Comparison of ENCODE assay signal across 8 mouse cellular contexts in genomic region chr5:120131600-120131999, GRCm38 (mm10). TPM values are rescaled to one million over a fixed set of nuclear protein-coding genes. Genes with fewer than 3 reads are reported as not detected.
DNase-seq lines count a peak whose midpoint lies in the region; ATAC-seq and TF ChIP-seq lines count a peak whose summit lies in the region.

No protein-coding gene starts in this region.

- H3K27ac ChIP-seq in kidney, postnatal 0 days, result no peak overlapping the region
- no peak overlapping the region for H3K27ac ChIP-seq in kidney, embryonic 14.5 days (ENCODE audit: low read depth, low read length)
- H3K27ac ChIP-seq in bone marrow macrophage, adult 2 months (ENCODE audit: insufficient read depth, low read depth, low read length), result no peak overlapping the region
- H3K27ac ChIP-seq in liver, embryonic 14.5 days, result no peak overlapping the region; the same call in 1 of the 2 replicates

- no peaks in the 10 kb centered on the region for H3K27me3 ChIP-seq in kidney, postnatal 0 days (ENCODE audit: insufficient read depth, low read length)
- no peaks in the 10 kb centered on the region for H3K27me3 ChIP-seq in kidney, embryonic 14.5 days (ENCODE audit: control insufficient read depth, insufficient read depth, low read length)
- no peaks in the 10 kb centered on the region for H3K27me3 ChIP-seq in liver, embryonic 14.5 days (ENCODE audit: control insufficient read depth, insufficient read depth, low read length)

- H3K4me2 ChIP-seq in kidney, postnatal 0 days (ENCODE audit: low read length), result no peak overlapping the region
- H3K4me2 ChIP-seq in kidney, embryonic 14.5 days (replicated peaks; ENCODE audit: low read depth, low read length), result no peak overlapping the region
- H3K4me2 ChIP-seq in liver, embryonic 14.5 days (ENCODE audit: low read depth), result no peak overlapping the region

- H3K4me1 ChIP-seq in kidney, postnatal 0 days (replicated peaks; ENCODE audit: insufficient read depth, low read length), result no peaks in the 10 kb centered on the region
- no peaks in the 10 kb centered on the region for H3K4me1 ChIP-seq in kidney, embryonic 14.5 days (ENCODE audit: control insufficient read depth, insufficient read depth, low read length)
- H3K4me1 ChIP-seq in bone marrow macrophage, adult 2 months (ENCODE audit: control insufficient read depth, insufficient read depth, low read length), result peaks cover 5% of the 10 kb centered on the region
- H3K4me1 ChIP-seq in liver, embryonic 14.5 days (replicated peaks; ENCODE audit: control insufficient read depth in 2 of 2, insufficient read depth in 2 of 2, low read length in 1 of 2), result peaks cover 33 to 35% of the 10 kb centered on the region in 2 experiments

- H3K36me3 ChIP-seq in kidney, postnatal 0 days (ENCODE audit: insufficient read depth, low read length), result peaks cover 18% of the 10 kb centered on the region
- H3K36me3 ChIP-seq in kidney, embryonic 14.5 days (ENCODE audit: control insufficient read depth, insufficient read depth, low read length), result peaks cover 53% of the 10 kb centered on the region
- peaks cover 3% of the 10 kb centered on the region for H3K36me3 ChIP-seq in liver, embryonic 14.5 days (replicated peaks; ENCODE audit: control insufficient read depth, insufficient read depth, low read depth)

- H3K9ac ChIP-seq in kidney, postnatal 0 days (ENCODE audit: low read depth, low read length), result no peak overlapping the region
- no peak overlapping the region for H3K9ac ChIP-seq in kidney, embryonic 14.5 days (ENCODE audit: low read depth, low read length)
- no peak overlapping the region for H3K9ac ChIP-seq in liver, embryonic 14.5 days (replicated peaks)

- peak; percentile 62 for DNase-seq in CD4-positive, CD25-positive, alpha-beta regulatory T cell, adult 2 months (ENCODE audit: low read depth, low spot score)
- peak; percentile 41 for DNase-seq in kidney, postnatal 0 days (ENCODE audit: low spot score)
- DNase-seq in liver, embryonic 14.5 days (ENCODE audit: low read depth in 3 of 3, low spot score in 3 of 3), result no peak
- DNase-seq in ovary, postnatal 10 days (ENCODE audit: low spot score), result no peak
- no peak for DNase-seq in left cerebral cortex, postnatal 36 days (ENCODE audit: low spot score in 2 of 2)

- TF ChIP-seq CTCF in kidney, postnatal 0 days (IDR thresholded peaks at IDR 0.05; ENCODE audit: low read depth), result peak; percentile 63
- peak; percentile 46 for TF ChIP-seq CTCF in bone marrow macrophage, adult 2 months (IDR thresholded peaks at IDR 0.05; ENCODE audit: low read depth, low read length)
- peak; percentile 94 for TF ChIP-seq CTCF in liver, embryonic 14.5 days (IDR thresholded peaks at IDR 0.05; ENCODE audit: low read depth)

- no peak overlapping the region for H3K4me3 ChIP-seq in kidney, postnatal 0 days (replicated peaks; ENCODE audit: low read depth, low read length)
- no peak overlapping the region for H3K4me3 ChIP-seq in kidney, embryonic 14.5 days (ENCODE audit: low read length)
- H3K4me3 ChIP-seq in bone marrow macrophage, adult 2 months (ENCODE audit: insufficient read depth, low read length), result no peak overlapping the region
- no peak overlapping the region for H3K4me3 ChIP-seq in liver, embryonic 14.5 days (ENCODE audit: insufficient read depth in 1 of 2, low read depth in 2 of 2, low read length in 2 of 2)

- no peaks in the 10 kb centered on the region for H3K9me3 ChIP-seq in kidney, postnatal 0 days (replicated peaks; ENCODE audit: low read length)
- no peaks in the 10 kb centered on the region for H3K9me3 ChIP-seq in kidney, embryonic 14.5 days (ENCODE audit: control insufficient read depth, low read length)
- H3K9me3 ChIP-seq in liver, embryonic 14.5 days (ENCODE audit: control insufficient read depth, low read length), result no peaks in the 10 kb centered on the region

- TF ChIP-seq EP300 in liver, embryonic 14.5 days (IDR thresholded peaks at IDR 0.05; ENCODE audit: low read depth), result no peak

- TF ChIP-seq POLR2A in bone marrow macrophage, adult 2 months (IDR thresholded peaks at IDR 0.05; ENCODE audit: borderline replicate concordance, low read depth, low read length), result no peak

- intact Hi-C loops in left cerebral cortex, postnatal 36 days (cut with DNase I), result no loop called here

- WGBS in kidney, postnatal 0 days, result 63% methylated on average over 5 of the region's 5 CpGs
- 65% methylated on average over 5 of the region's 5 CpGs for WGBS in kidney, embryonic 14.5 days
- 56% methylated on average over 5 of the region's 5 CpGs for WGBS in liver, embryonic 14.5 days (ENCODE audit: insufficient replicate concordance)

- ATAC-seq in CD4-positive, CD25-positive, alpha-beta regulatory T cell, adult 4 months, result no peak
- ATAC-seq in kidney, postnatal 0 days (replicated peaks; ENCODE audit: low FRiP score, low read depth), result no peak
- ATAC-seq in kidney, embryonic 14.5 days (ENCODE audit: low FRiP score, low TSS enrichment), result no peak
- no peak for ATAC-seq in liver, embryonic 14.5 days (ENCODE audit: insufficient read depth)

RNA-seq across cellular contexts. Expression of gene Rbm19, which starts 15.3 kb away (rescaled TPM):
- polyA plus RNA-seq in CD4-positive, CD25-positive, alpha-beta regulatory T cell, adult 4 months (2017; shearing (Covaris generic)), result 10 to 100 TPM; 14.0 to 23.1 TPM
- 16.6 and 17.7 TPM in 2 replicates for polyA plus RNA-seq in kidney, postnatal 0 days (2015; fragmentation: Nextera tagmentation; extraction: Ambion mirVana)
- 17.9 and 20.9 TPM in 2 replicates for polyA plus RNA-seq in kidney, embryonic 14.5 days (2014; fragmentation: Nextera tagmentation; extraction: Ambion mirVana)
- polyA plus RNA-seq in bone marrow macrophage, adult 2 months (2012; ENCODE audit: insufficient read depth, insufficient read length, missing spikeins), result 4.8 and 5.1 TPM in 2 replicates
- 6.7 and 6.8 TPM in 2 replicates for polyA plus RNA-seq in liver, embryonic 14.5 days (2012; rRNA removed)
- polyA plus RNA-seq in liver, embryonic 14.5 days (2014; fragmentation: Nextera tagmentation; extraction: Ambion mirVana), result 10.9 and 11.1 TPM in 2 replicates
- 10 to 100 TPM; 16.5 to 17.0 TPM for total RNA-seq in left cerebral cortex, postnatal 36 days (2021)

Comparison
In these comparisons a context has a peak if more than half of its experiments do, and no peak if none do; other contexts are left out.
1. DNase-seq: peak in CD4-positive, CD25-positive, alpha-beta regulatory T cell, adult 2 months (single experiment) and kidney, postnatal 0 days (single experiment); none in liver, embryonic 14.5 days (0 of 3), ovary, postnatal 10 days (single experiment) and left cerebral cortex, postnatal 36 days (0 of 2).
2. Peak in every context shown above with its lines, with median percentiles within 50 percentile points of each other: CTCF ChIP-seq.